Mouse (Mus musculus) G1E (cell line): ENCODE measurements around the gene Pigl. TPM values are rescaled to one million over a fixed set of nuclear protein-coding genes. Genes with fewer than 3 reads are reported as not detected.

Source experiments
- ATAC-seq: 2 replicates; pipeline ENCODE4 v1.8.0; 2016; ENCODE audit warnings: mild to moderate bottlenecking; ENCODE audit not compliant: insufficient number of reproducible peaks, poor library complexity, low FRiP score, severe bottlenecking; ENCODE audit errors: extremely low read depth
- DNase-seq: peaks from one replicate; pipeline ENCODE4 v3.0.0; 2012; ENCODE audit warnings: low spot score
- H3K27me3 ChIP-seq: 2 replicates; pipeline ENCODE4 v1.6.1; 2012; ENCODE audit warnings: mild to moderate bottlenecking, low read length, inconsistent platforms; ENCODE audit not compliant: insufficient read depth
- H3K36me3 ChIP-seq: replicated peaks from 2 replicates; pipeline ENCODE3; 2012; ENCODE audit warnings: mild to moderate bottlenecking, inconsistent platforms
- H3K4me1 ChIP-seq: 2 replicates; pipeline ENCODE4 v1.6.1; 2012; ENCODE audit warnings: low read depth, low read length, inconsistent platforms, mixed read lengths; ENCODE audit not compliant: insufficient read depth
- H3K4me3 ChIP-seq: 2 replicates; pipeline ENCODE4 v1.5.1; 2012; ENCODE audit warnings: low read depth, mild to moderate bottlenecking, inconsistent platforms, low read length, moderate library complexity, mixed read lengths
- H3K9me3 ChIP-seq: replicated peaks from 2 replicates; pipeline ENCODE4 v1.6.1; 2012; ENCODE audit warnings: inconsistent platforms
- CTCF ChIP-seq: IDR thresholded peaks from 2 replicates; pipeline ENCODE4 v1.5.1; 2012; ENCODE audit warnings: low read depth, low read length, inconsistent platforms, mixed read lengths
- GATA1 ChIP-seq: IDR thresholded peaks from 2 replicates; pipeline ENCODE4 v1.6.1; 2012; ENCODE audit warnings: borderline replicate concordance, low read length, inconsistent platforms, mixed read lengths
- GATA2 ChIP-seq: IDR thresholded peaks from 2 replicates; pipeline ENCODE4 v1.6.1; 2012; ENCODE audit warnings: low read depth, low read length, inconsistent platforms, borderline replicate concordance
- POLR2AphosphoS5 ChIP-seq: IDR thresholded peaks from 2 replicates; pipeline ENCODE4 v1.6.1; 2012; ENCODE audit warnings: low read depth, low read length, inconsistent platforms; ENCODE audit not compliant: insufficient replicate concordance
- TAL1 ChIP-seq: conservative IDR thresholded peaks from 2 replicates; pipeline ENCODE4 v1.6.1; 2012; ENCODE audit warnings: low read depth, low read length, inconsistent platforms, mixed read lengths
- polyA plus RNA-seq: library from polyadenylated mRNA; stranded (reverse); fragments of >175 nt; gene quantifications from 2 replicates; pipeline ENCODE4 v1.2.3, GENCODE M21; 2012
- total RNA-seq, 2 experiments: library from RNA; stranded (forward) in 1 of 2; stranded (reverse) in 1 of 2; fragments of 200-1000 nt in 1 of 2; fragments of >200 nt in 1 of 2; fragmentation: Nextera tagmentation in 1 of 2; gene quantifications; 2 replicates each; pipeline ENCODE4 v1.2.3; 2014 to 2017

Gene Pigl
- total and polyA plus RNA-seq, 3 experiments = 2.9 to 32.9 (median 5.3) TPM

- Histone ChIP-seq H3K27me3 (no peaks in the 10 kb centered on the region), H3K4me3 (no peak overlapping the region), H3K9me3 (no peaks in the 10 kb centered on the region), H3K36me3 (peaks cover 68% of the 10 kb centered on the region), H3K4me1 (no peaks in the 10 kb centered on the region)
- no peak for TF ChIP-seq GATA1
- TF ChIP-seq GATA2 = no peak
- peak; percentile 39 for TF ChIP-seq CTCF
- no peak for TF ChIP-seq POLR2AphosphoS5
- no peak for TF ChIP-seq TAL1
- ATAC-seq (no peak), DNase-seq (no peak)
These were observed 31.2 kb upstream of the Pigl start for GRCm38 (mm10) chr11:62427105-62427504.

GRCm38 (mm10) chr11:62432211-62432610, 26.0 kb upstream of the Pigl start:
- Histone ChIP-seq H3K9me3 (no peaks in the 10 kb centered on the region), H3K4me1 (no peaks in the 10 kb centered on the region; the same call in 1 of the 2 replicates), H3K4me3 (no peak overlapping the region), H3K36me3 (peaks cover 65% of the 10 kb centered on the region), H3K27me3 (no peaks in the 10 kb centered on the region)
- ATAC-seq (no peak), DNase-seq (no peak)
- TF ChIP-seq GATA1 (no peak), GATA2 (no peak), CTCF (no peak), POLR2AphosphoS5 (no peak), TAL1 (no peak)

GRCm38 (mm10) chr11:62440670-62441315, 17.5 kb upstream of the Pigl start:
- Histone ChIP-seq H3K4me3 (no peak overlapping the region), H3K27me3 (no peaks in the 10 kb centered on the region), H3K9me3 (no peaks in the 10 kb centered on the region), H3K4me1 (peaks cover 15% of the 10 kb centered on the region; the same call in 1 of the 2 replicates), H3K36me3 (peaks cover 55% of the 10 kb centered on the region)
- DNase-seq = no peak
- no peak for ATAC-seq
- TF ChIP-seq CTCF = no peak
- no peak for TF ChIP-seq GATA1
- TF ChIP-seq GATA2 = no peak
- no peak for TF ChIP-seq POLR2AphosphoS5
- TF ChIP-seq TAL1 = no peak

GRCm38 (mm10) chr11:62445799-62446198, 12.5 kb upstream of the Pigl start:
- DNase-seq = no peak
- Histone ChIP-seq H3K4me3 (no peak overlapping the region), H3K27me3 (no peaks in the 10 kb centered on the region), H3K36me3 (peaks cover 47% of the 10 kb centered on the region), H3K4me1 (peaks cover 16% of the 10 kb centered on the region), H3K9me3 (no peaks in the 10 kb centered on the region)
- no peak for ATAC-seq
- no peak for TF ChIP-seq GATA2
- no peak for TF ChIP-seq CTCF
- no peak for TF ChIP-seq GATA1
- no peak for TF ChIP-seq POLR2AphosphoS5
- TF ChIP-seq TAL1 = no peak

GRCm38 (mm10) chr11:62448971-62449370, 9.3 kb upstream of the Pigl start:
- H3K36me3 ChIP-seq = peaks cover 58% of the 10 kb centered on the region
- peaks cover 12% of the 10 kb centered on the region for H3K4me1 ChIP-seq
- H3K4me3 ChIP-seq = no peak overlapping the region
- no peaks in the 10 kb centered on the region for H3K9me3 ChIP-seq
- no peaks in the 10 kb centered on the region for H3K27me3 ChIP-seq
- DNase-seq (no peak), ATAC-seq (no peak)
- no peak for TF ChIP-seq CTCF
- no peak for TF ChIP-seq GATA1
- no peak for TF ChIP-seq TAL1
- no peak for TF ChIP-seq GATA2
- TF ChIP-seq POLR2AphosphoS5 = no peak

- Histone ChIP-seq H3K36me3 (peaks cover 27% of the 10 kb centered on the region), H3K4me1 (peaks cover 27% of the 10 kb centered on the region), H3K9me3 (no peaks in the 10 kb centered on the region), H3K4me3 (no peak overlapping the region), H3K27me3 (no peaks in the 10 kb centered on the region)
- TF ChIP-seq GATA2 = no peak
- TF ChIP-seq POLR2AphosphoS5 = no peak
- no peak for TF ChIP-seq TAL1
- no peak for TF ChIP-seq GATA1
- no peak for TF ChIP-seq CTCF
- ATAC-seq (no peak), DNase-seq (no peak)
These were observed 3.1 kb upstream of the Pigl start for GRCm38 (mm10) chr11:62455193-62455592.

- TF ChIP-seq CTCF = no peak
- TF ChIP-seq POLR2AphosphoS5 = no peak
- TF ChIP-seq GATA2 = no peak
- no peak for TF ChIP-seq TAL1
- no peak for TF ChIP-seq GATA1
These were observed 2.2 kb upstream of the Pigl start for GRCm38 (mm10) chr11:62456021-62456482.

More at GRCm38 (mm10) chr11:62456021-62456482, 2.2 kb upstream of the Pigl start:
- DNase-seq (no peak), ATAC-seq (no peak)
- H3K27me3 ChIP-seq = no peaks in the 10 kb centered on the region
- peaks cover 28% of the 10 kb centered on the region for H3K4me1 ChIP-seq
- H3K9me3 ChIP-seq = no peaks in the 10 kb centered on the region
- peaks cover 20% of the 10 kb centered on the region for H3K36me3 ChIP-seq
- peak overlapping the region; percentile 81 for H3K4me3 ChIP-seq
